Mouse (Mus musculus) adrenal gland, adult 18-20 months (tissue): ENCODE measurements around the gene Papola. TPM values are rescaled to one million over a fixed set of nuclear protein-coding genes. Genes with fewer than 3 reads are reported as not detected.
A peak's percentile ranks its signal among the peaks of the same experiment; 100 is the strongest.

ENCODE experiments used
- DNase-seq, 2 experiments: peaks; one replicate each; pipeline ENCODE4 v3.0.0; 2021 to 2022; ENCODE audit warnings: low spot score in 2 of 2
- long read RNA-seq, 2 experiments: library from polyadenylated mRNA; stranded (forward); transcript quantifications; one replicate each; pipeline ENCODE4 v2.0.0; 2021
- total RNA-seq, 2 experiments: library from RNA; stranded (reverse); gene quantifications; 1 replicate in 1 of 2; 2 replicates in 1 of 2; pipeline ENCODE4 v1.2.3; 2021

Gene Papola
- total RNA-seq = 100 to 1,000 TPM; 214 to 222 TPM
- long read RNA-seq, experiment 1, full-length matches to known transcripts = 44 of 86 reads
- long read RNA-seq, experiment 1, partial matches to known transcripts = 10 of 86 reads
- long read RNA-seq, experiment 1, other reads (novel, unspliced or antisense) = 32 of 86 reads
- long read RNA-seq, experiment 2, full-length matches to known transcripts = 61 of 113 reads
- long read RNA-seq, experiment 2, partial matches to known transcripts = 19 of 113 reads
- long read RNA-seq, experiment 2, other reads (novel, unspliced or antisense) = 33 of 113 reads

- peak; percentile 82 for DNase-seq
These were observed at the start of gene Papola for GRCm38 (mm10) chr12:105784196-105784999. Papola (plus strand) TSS chr12:105784694.

DNA sequence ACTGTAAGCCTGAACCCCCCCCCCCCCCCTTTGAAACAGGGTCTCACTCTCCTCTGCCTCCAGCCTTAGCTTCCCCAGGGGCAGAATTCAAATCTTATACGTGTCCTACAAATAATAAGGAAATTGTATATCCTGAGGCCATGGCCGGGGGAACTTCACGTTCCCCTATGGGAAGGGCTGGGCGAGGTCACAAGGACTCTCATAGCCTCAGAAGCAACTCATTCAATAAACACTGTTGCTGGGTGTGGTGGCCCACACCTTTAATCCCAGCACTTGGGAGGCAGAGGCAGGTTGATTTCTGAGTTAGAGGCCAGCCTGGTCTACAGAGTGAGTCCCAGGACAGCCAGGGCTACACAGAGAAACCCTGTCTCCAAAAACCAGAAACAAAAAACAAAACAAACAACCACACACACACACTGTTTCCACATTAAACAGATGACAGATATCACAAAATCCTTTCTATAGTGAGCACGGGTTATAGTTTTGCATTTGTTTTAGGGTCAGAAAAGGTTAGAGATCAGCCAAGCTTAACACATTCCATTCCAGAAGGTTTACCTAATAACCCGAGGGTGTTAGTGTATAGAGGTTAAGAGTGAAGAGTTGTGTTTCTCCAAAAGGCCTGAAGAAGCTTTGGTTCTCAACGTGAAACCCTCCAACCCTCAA, 49.1 kb upstream of the Papola start:
- DNase-seq = no peak

DNA sequence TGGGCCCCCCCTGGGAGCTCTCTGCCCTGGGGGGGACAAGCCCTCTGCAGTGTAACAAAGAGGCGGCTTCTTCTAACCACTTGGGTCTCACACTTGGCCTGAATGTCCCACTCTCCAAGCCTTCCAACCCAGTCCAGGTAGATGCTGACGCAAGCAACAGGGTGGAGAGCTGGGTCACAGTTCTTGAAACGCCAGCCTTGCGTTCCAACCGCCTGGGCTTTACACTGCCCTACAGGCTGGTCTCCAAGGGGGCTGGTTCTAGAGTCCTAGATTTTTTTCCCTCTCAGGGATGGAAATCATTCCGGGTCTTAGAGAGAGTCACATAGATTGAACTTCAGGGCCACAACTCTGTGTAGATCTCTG, 48.6 kb upstream of the Papola start:
- no peak for DNase-seq

GRCm38 (mm10) chr12:105738316-105739096, 46.0 kb upstream of the Papola start:
- no peak for DNase-seq

- DNase-seq = no peak
These were observed 44.8 kb upstream of the Papola start for GRCm38 (mm10) chr12:105739656-105740055.

GRCm38 (mm10) chr12:105748114-105748513, 36.4 kb upstream of the Papola start:
- DNase-seq = no peak

GRCm38 (mm10) chr12:105753813-105754212, 30.7 kb upstream of the Papola start:
- DNase-seq = no peak

- DNase-seq = no peak
These were observed 26.5 kb upstream of the Papola start for GRCm38 (mm10) chr12:105757816-105758497.

- no peak for DNase-seq
These were observed 25.6 kb upstream of the Papola start for GRCm38 (mm10) chr12:105758911-105759310.

DNA sequence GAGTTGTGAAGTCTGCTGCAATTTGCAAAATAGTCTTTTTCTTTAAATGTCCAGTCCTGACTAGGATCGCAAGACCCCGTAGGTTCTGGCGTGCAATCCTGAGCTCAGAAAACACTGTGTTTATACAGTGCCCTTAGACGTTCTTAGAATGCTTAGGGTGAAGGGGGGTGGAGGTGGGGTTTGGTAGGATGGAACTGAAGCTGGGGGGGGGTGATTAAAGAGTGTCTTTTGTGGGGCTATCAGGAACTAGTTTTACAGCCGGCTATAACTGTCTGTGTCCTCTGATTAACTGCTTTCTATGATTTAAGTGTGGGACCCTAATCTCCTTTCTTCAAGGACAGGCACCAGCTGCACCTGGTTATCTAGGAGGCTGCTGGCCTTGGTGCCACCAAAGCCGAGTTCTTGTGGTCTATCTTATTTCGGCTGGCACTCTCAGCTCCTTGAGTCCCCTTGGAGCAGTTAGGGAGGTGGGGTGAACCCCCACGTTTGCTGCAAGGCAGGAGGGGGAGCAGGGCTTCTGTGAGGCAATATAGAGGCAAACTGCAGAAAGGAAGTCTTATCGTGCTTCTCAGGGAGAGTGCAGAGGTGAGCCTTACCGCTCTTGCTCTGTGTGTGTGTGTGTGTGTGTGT, 24.5 kb upstream of the Papola start:
- no peak for DNase-seq

- DNase-seq = no peak
These were observed 23.3 kb upstream of the Papola start for GRCm38 (mm10) chr12:105761171-105761570.

- DNase-seq = no peak
These were observed 22.9 kb upstream of the Papola start for GRCm38 (mm10) chr12:105761629-105762028.

GRCm38 (mm10) chr12:105769700-105770099, 14.8 kb upstream of the Papola start:
- no peak for DNase-seq

GRCm38 (mm10) chr12:105774871-105775270, 9.6 kb upstream of the Papola start:
- DNase-seq = no peak

- no peak for DNase-seq
These were observed 6.8 kb upstream of the Papola start for GRCm38 (mm10) chr12:105777651-105778050.

DNA sequence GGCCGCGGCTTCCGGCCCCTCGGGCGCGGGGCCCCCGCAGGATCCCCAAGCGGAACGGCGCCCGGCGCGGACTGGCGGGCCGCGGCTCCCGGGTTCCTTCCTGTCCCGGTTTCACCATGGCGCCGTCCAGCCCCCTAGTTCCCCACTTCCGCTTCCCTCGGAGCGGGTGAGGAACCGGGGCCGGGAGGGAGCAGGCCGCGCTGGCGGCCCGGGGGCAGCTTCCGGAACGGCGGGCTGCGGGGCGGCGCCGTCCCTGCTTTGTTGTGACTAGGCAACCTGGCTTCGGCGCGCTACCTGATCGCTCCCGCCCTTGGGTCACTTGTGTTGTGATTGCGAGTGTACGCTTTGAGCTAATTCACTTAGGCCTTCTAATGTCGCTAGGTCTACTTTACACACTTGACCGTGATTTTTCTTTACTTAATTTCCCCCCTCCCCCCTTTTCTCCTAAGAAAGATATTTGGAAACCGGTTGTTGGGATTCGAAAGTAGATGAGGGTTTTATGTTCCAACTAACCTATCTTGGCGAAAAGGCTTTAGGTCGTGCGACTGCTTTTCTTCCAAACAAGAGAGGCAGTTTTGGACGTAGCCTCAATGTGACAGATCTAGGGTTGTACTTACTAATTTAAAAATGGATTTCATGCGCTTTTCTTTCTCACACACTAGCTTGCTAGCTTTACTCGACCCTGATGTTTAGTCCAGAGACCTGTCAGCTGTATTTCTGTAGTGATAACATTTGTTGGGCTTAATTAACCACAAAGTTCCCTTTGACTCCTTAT, 693 bp downstream of the Papola start:
- peak; percentile 69 to 74 for DNase-seq

- DNase-seq = no peak
These were observed 1.6 kb downstream of the Papola start for GRCm38 (mm10) chr12:105786113-105786512.

DNA sequence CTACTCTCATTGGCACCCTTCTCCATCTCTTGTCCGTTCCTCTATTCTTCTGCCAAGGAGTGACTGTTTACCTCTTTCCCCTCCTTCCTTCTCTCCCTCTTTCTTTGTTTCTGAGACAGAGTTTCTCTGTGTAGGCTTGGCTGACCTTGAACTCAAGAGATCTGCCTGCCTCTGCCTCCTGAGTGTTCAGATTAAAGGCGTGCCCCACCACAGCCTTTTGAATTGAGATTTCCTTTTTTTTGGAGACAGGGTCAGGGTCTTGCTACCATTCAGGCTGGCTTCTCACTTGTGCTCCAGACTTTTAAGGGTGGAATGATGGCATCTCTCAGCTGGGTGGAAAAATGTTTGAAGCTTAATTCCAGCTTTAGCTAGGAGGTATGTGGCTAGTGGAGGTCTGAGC, 3.1 kb downstream of the Papola start:
- DNase-seq = no peak

DNA sequence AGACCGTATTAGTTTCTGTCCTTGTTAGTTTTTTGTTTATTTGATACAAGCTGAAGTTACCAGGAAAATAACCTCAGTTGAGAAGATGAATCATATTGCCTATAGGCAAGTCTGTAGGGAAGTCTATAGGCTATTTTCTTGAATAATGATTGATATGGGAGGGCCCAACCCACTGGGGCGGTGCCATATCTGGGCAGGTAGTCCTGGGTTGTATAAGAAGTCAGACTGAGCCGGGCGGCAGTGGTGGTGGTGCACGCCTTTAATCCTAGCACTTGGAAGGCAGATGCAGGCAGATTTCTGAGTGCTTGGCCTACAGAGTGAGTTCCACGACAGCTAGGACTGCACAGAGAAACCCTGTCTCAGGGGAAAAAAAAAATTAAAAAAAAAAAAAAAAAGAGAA, 5.4 kb downstream of the Papola start:
- no peak for DNase-seq
